Comparison of ENCODE assay signal across 17 mouse cellular contexts in genomic region chr10:69617537-69618112, GRCm38 (mm10).
DNase-seq lines count a peak whose midpoint lies in the region; ATAC-seq and TF ChIP-seq lines count a peak whose summit lies in the region.
"Had no signal": no experiment of that assay in that cellular context is flagged by ENCODE, and none has a peak within 500 bp of the region (broad histone marks: within the 10 kb centered on the region; RNA-seq: fewer than 3 reads in every experiment).

No protein-coding gene starts in this region.

- TF ChIP-seq POLR2A in kidney, adult 2 months (IDR thresholded peaks at IDR 0.05; ENCODE audit: low read depth, low read length) = no peak

- H3K9ac ChIP-seq in kidney, embryonic 15.5 days = no peak overlapping the region
- H3K9ac ChIP-seq: embryonic facial prominence, embryonic 12.5 days; forebrain, embryonic 12.5 days; hindbrain, embryonic 12.5 days; liver, embryonic 15.5 days; neural tube, embryonic 12.5 days had no signal

- H3K27ac ChIP-seq in kidney, embryonic 15.5 days = no peak overlapping the region
- H3K27ac ChIP-seq in heart, embryonic 10.5 days = peak overlapping the region; percentile 52; the same call in 1 of the 2 replicates
- no peak overlapping the region for H3K27ac ChIP-seq in kidney, adult 2 months (ENCODE audit: insufficient read depth, low read depth, low read length)
- H3K27ac ChIP-seq: embryonic facial prominence, embryonic 12.5 days; forebrain, embryonic 12.5 days; hindbrain, embryonic 12.5 days; liver, embryonic 15.5 days; neural tube, embryonic 12.5 days had no signal

- DNase-seq in kidney, adult 18-20 months = peak; percentile 28
- DNase-seq in heart, embryonic 10.5 days (ENCODE audit: low spot score) = no peak
- peak; percentile 36 for DNase-seq in kidney, adult 2 months
- peak; percentile 33 for DNase-seq in retina, embryonic 14.5 days (ENCODE audit: low spot score)
- no peak for DNase-seq in natural killer cell, adult 2 months (ENCODE audit: low spot score in 2 of 2)
- DNase-seq in left cerebral cortex, adult 11 months (ENCODE audit: low spot score) = no peak
- DNase-seq in spleen, postnatal 36 days (ENCODE audit: low spot score in 2 of 2) = no peak
- DNase-seq: adrenal gland, postnatal 36 days; B cell, adult 2 months; midbrain, embryonic 14.5 days had no signal

- H3K36me3 ChIP-seq in kidney, embryonic 15.5 days = no peaks in the 10 kb centered on the region
- no peaks in the 10 kb centered on the region for H3K36me3 ChIP-seq in heart, embryonic 10.5 days
- H3K36me3 ChIP-seq in kidney, adult 2 months (ENCODE audit: control insufficient read depth, insufficient read depth, low read length) = no peaks in the 10 kb centered on the region
- H3K36me3 ChIP-seq: embryonic facial prominence, embryonic 12.5 days; forebrain, embryonic 12.5 days; hindbrain, embryonic 12.5 days; liver, embryonic 15.5 days; neural tube, embryonic 12.5 days had no signal

- H3K4me1 ChIP-seq in kidney, embryonic 15.5 days = 0 out of 2 replicates have a peak, but pooled peaks cover 7% of the 10 kb centered on the region
- H3K4me1 ChIP-seq in heart, embryonic 10.5 days = peaks cover 50% of the 10 kb centered on the region
- H3K4me1 ChIP-seq in kidney, adult 2 months (ENCODE audit: control insufficient read depth, insufficient read depth, low read length) = peaks cover 8% of the 10 kb centered on the region; the same call in 1 of the 2 replicates
- H3K4me1 ChIP-seq: embryonic facial prominence, embryonic 12.5 days; forebrain, embryonic 12.5 days; hindbrain, embryonic 12.5 days; liver, embryonic 15.5 days; neural tube, embryonic 12.5 days had no signal

- H3K27me3 ChIP-seq in kidney, embryonic 15.5 days = no peaks in the 10 kb centered on the region
- H3K27me3 ChIP-seq in heart, embryonic 10.5 days (ENCODE audit: insufficient read depth, poor library complexity, severe bottlenecking) = no peaks in the 10 kb centered on the region
- no peaks in the 10 kb centered on the region for H3K27me3 ChIP-seq in kidney, adult 2 months (replicated peaks; ENCODE audit: control insufficient read depth, insufficient read depth, low read length)
- H3K27me3 ChIP-seq: embryonic facial prominence, embryonic 12.5 days; forebrain, embryonic 12.5 days; hindbrain, embryonic 12.5 days; liver, embryonic 15.5 days; neural tube, embryonic 12.5 days had no signal

- no peak for TF ChIP-seq CTCF in kidney, adult 2 months (conservative IDR thresholded peaks at IDR 0.05; ENCODE audit: insufficient read depth, insufficient read length, low read depth, low read length)

- ATAC-seq in kidney, embryonic 15.5 days (replicated peaks; ENCODE audit: low FRiP score) = no peak
- ATAC-seq: intestine, postnatal 0 days had no signal

- no peaks in the 10 kb centered on the region for H3K9me3 ChIP-seq in kidney, embryonic 15.5 days (replicated peaks)
- H3K9me3 ChIP-seq in heart, embryonic 10.5 days = no peaks in the 10 kb centered on the region
- H3K9me3 ChIP-seq: embryonic facial prominence, embryonic 12.5 days; forebrain, embryonic 12.5 days; hindbrain, embryonic 12.5 days; liver, embryonic 15.5 days; neural tube, embryonic 12.5 days had no signal

- WGBS in kidney, embryonic 15.5 days = 77% methylated on average over 16 of the region's 16 CpGs
- 53% methylated on average over 16 of the region's 16 CpGs for WGBS in heart, embryonic 10.5 days
- 55% methylated on average over 16 of the region's 16 CpGs for WGBS in kidney, adult 2 months

- no peak overlapping the region for H3K4me3 ChIP-seq in kidney, embryonic 15.5 days (replicated peaks)
- H3K4me3 ChIP-seq in heart, embryonic 10.5 days = no peak overlapping the region; the same call in 1 of the 2 replicates
- H3K4me3 ChIP-seq in kidney, adult 2 months (ENCODE audit: insufficient read depth, low read depth, low read length) = no peak overlapping the region
- H3K4me3 ChIP-seq: embryonic facial prominence, embryonic 12.5 days; forebrain, embryonic 12.5 days; hindbrain, embryonic 12.5 days; liver, embryonic 15.5 days; neural tube, embryonic 12.5 days had no signal

- no peak overlapping the region for H3K4me2 ChIP-seq in kidney, embryonic 15.5 days
- H3K4me2 ChIP-seq: embryonic facial prominence, embryonic 12.5 days; forebrain, embryonic 12.5 days; hindbrain, embryonic 12.5 days; liver, embryonic 15.5 days; neural tube, embryonic 12.5 days had no signal

Comparison
In these comparisons a context has a peak if more than half of its experiments do, and no peak if none do; other contexts are left out.
1. DNase-seq: peak in kidney, adult 18-20 months (single experiment), kidney, adult 2 months (single experiment) and retina, embryonic 14.5 days (single experiment); none in heart, embryonic 10.5 days (single experiment), natural killer cell, adult 2 months (0 of 2), left cerebral cortex, adult 11 months (single experiment) and spleen, postnatal 36 days (0 of 2).